Mouse (Mus musculus) neural tube, embryonic 15.5 days (tissue): ENCODE data around the gene Fgf5. TPM values are rescaled to one million over a fixed set of nuclear protein-coding genes. Genes with fewer than 3 reads are reported as not detected.

Source experiments
- ATAC-seq: fragments of 200-750 bp; cut with Nextera tagmentation; 2 replicates; pipeline ENCODE4 v1.8.0; 2017; ENCODE audit warnings: mild to moderate bottlenecking, moderate TSS enrichment, moderate library complexity; ENCODE audit not compliant: low FRiP score
- H3K27ac ChIP-seq: fragments of 300-500 bp; sonication (generic); replicated peaks from 2 replicates; pipeline ENCODE4 v1.5.1; 2015; ENCODE audit warnings: mild to moderate bottlenecking, inconsistent platforms
- H3K27me3 ChIP-seq: fragments of 300-500 bp; sonication (generic); replicated peaks from 2 replicates; pipeline ENCODE4 v1.6.1; 2015; ENCODE audit warnings: inconsistent platforms
- H3K36me3 ChIP-seq: fragments of 300-500 bp; sonication (generic); 2 replicates; pipeline ENCODE4 v1.6.1; 2015; ENCODE audit warnings: inconsistent platforms
- H3K4me1 ChIP-seq: fragments of 300-500 bp; sonication (generic); 2 replicates; pipeline ENCODE4 v1.6.1; 2015; ENCODE audit warnings: inconsistent platforms
- H3K4me2 ChIP-seq: fragments of 300-500 bp; sonication (generic); 2 replicates; pipeline ENCODE4 v1.6.1; 2015; ENCODE audit warnings: inconsistent platforms, mild to moderate bottlenecking, moderate library complexity
- H3K4me3 ChIP-seq: fragments of 300-500 bp; sonication (generic); replicated peaks from 2 replicates; pipeline ENCODE4 v1.5.1; 2015; ENCODE audit warnings: mild to moderate bottlenecking, inconsistent platforms
- H3K9ac ChIP-seq: fragments of 300-500 bp; sonication (generic); replicated peaks from 2 replicates; pipeline ENCODE4 v1.6.1; 2015; ENCODE audit warnings: mild to moderate bottlenecking, inconsistent platforms
- H3K9me3 ChIP-seq: fragments of 300-500 bp; sonication (generic); replicated peaks from 2 replicates; pipeline ENCODE4 v1.6.1; 2016; ENCODE audit warnings: inconsistent platforms
- WGBS: fragments of 180-500 bp; shearing (Covaris S2); methylation state at CpG from one replicate; pipeline ENCODE4 v1.1.7; 2015; ENCODE audit warnings: mixed read lengths; 5-methylcytosine and 5-hydroxymethylcytosine counted together
- polyA plus RNA-seq: library from polyadenylated mRNA; unstranded; fragments of >200 nt; fragmentation: Nextera tagmentation; extraction: Ambion mirVana; gene quantifications from 2 replicates; pipeline ENCODE4 v1.2.1, GENCODE M21; 2015

Fgf5 gene
- polyA plus RNA-seq, 1 experiment from 2014 or later, result 1.7 TPM

- WGBS, result 91% methylated on average over 2 of the region's 2 CpGs
- Histone ChIP-seq H3K9ac (no peak overlapping the region), H3K36me3 (no peaks in the 10 kb centered on the region), H3K9me3 (no peaks in the 10 kb centered on the region), H3K4me1 (0 out of 2 replicates have a peak, but pooled peaks cover 3% of the 10 kb centered on the region), H3K27me3 (peaks cover 12% of the 10 kb centered on the region), H3K4me2 (no peak overlapping the region), H3K27ac (no peak overlapping the region), H3K4me3 (no peak overlapping the region)
- ATAC-seq, result no peak
These were observed 72.6 kb downstream of the Fgf5 start for GRCm38 (mm10) chr5:98326625-98327024.

Other genes with a start within 250 kb of the Fgf5 start
- gene Antxr2, start 223.1 kb upstream of the Fgf5 start, polyA plus RNA-seq, result 7.3 and 10.0 TPM in 2 replicates
- 3.6 and 3.9 TPM in 2 replicates for gene Prdm8, start 87.0 kb upstream of the Fgf5 start, polyA plus RNA-seq
- 0.83 and 1.9 TPM in 2 replicates for gene Cfap299, start 75.1 kb downstream of the Fgf5 start, polyA plus RNA-seq